Mouse (Mus musculus) skeletal muscle tissue, adult 2 months (tissue): Measurements from ENCODE around the gene BC034090.
"Not testable (repeated sequence)": the region's sequence is repeated elsewhere in the genome, so short reads cannot be mapped to it uniquely, and the experiment has no call there.

ENCODE experiments used
- DNase-seq: peaks from one replicate; pipeline ENCODE4 v3.0.0-alpha.2; 2012; ENCODE audit warnings: low read depth, low spot score

BC034090 gene

GRCm38 (mm10) chr1:155192805-155193368, 51.4 kb downstream of the BC034090 start:
- no peak for DNase-seq

GRCm38 (mm10) chr1:155191671-155192070, 52.6 kb downstream of the BC034090 start:
- DNase-seq, result no peak

GRCm38 (mm10) chr1:155191219-155191618, 53.0 kb downstream of the BC034090 start:
- DNase-seq, result no peak

GRCm38 (mm10) chr1:155188656-155189055, 55.6 kb downstream of the BC034090 start:
- no peak for DNase-seq

GRCm38 (mm10) chr1:155184191-155184590, 60.1 kb downstream of the BC034090 start:
- DNase-seq, result no peak

GRCm38 (mm10) chr1:155178192-155178924, 65.9 kb downstream of the BC034090 start:
- no peak for DNase-seq

GRCm38 (mm10) chr1:155174424-155174823, 69.8 kb downstream of the BC034090 start:
- DNase-seq, result no peak

- not testable (repeated sequence) for DNase-seq
These were observed 70.6 kb downstream of the BC034090 start for GRCm38 (mm10) chr1:155173644-155174016.

GRCm38 (mm10) chr1:155172895-155173643, 71.2 kb downstream of the BC034090 start:
- no peak for DNase-seq

- no peak for DNase-seq
These were observed 74.3 kb downstream of the BC034090 start for GRCm38 (mm10) chr1:155169935-155170334.

- DNase-seq, result no peak
These were observed 76.8 kb downstream of the BC034090 start for GRCm38 (mm10) chr1:155167453-155167852.
